Mouse (Mus musculus) C2C12 (cell line): ENCODE results near the gene Enc1.

Source experiments
- MYOD1 ChIP-seq: IDR thresholded peaks from one replicate; pipeline ENCODE4 v1.6.1; 2011; ENCODE audit warnings: low read depth; ENCODE audit not compliant: control insufficient read depth, insufficient read length
- USF1 ChIP-seq: IDR thresholded peaks from one replicate; pipeline ENCODE4 v1.6.1; 2011; ENCODE audit warnings: low read depth, mild to moderate bottlenecking, control low read depth, moderate library complexity

GRCm38 (mm10) chr13:97208112-97208478 lies 32.8 kb upstream of the Enc1 start:
- TF ChIP-seq MYOD1 (no peak), USF1 (no peak)
